Mouse (Mus musculus): ENCODE measurements around the gene Gm13889.

Gm13889 gene

DNA sequence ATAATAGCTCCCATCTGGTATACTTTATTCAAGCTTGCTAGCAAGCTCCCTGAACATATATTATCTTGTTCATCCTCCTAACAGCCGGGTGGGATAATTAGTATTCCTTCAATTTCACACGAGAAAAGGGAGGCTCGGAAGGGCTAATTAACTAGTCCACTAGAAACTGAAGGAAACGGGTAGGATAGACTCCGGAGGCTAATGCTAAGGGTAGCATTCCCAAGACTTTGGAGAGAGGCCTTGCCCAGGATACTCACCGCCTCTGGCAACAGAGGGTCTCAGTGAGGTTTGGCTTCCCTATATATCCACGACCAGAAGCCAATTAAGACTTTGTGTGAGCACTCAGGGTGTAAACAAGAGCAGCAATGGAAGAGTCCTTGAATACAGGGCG lies 779 bp upstream of the Gm13889 start:
- DNase-seq (ENCODE audit: low read depth): no peak

DNA sequence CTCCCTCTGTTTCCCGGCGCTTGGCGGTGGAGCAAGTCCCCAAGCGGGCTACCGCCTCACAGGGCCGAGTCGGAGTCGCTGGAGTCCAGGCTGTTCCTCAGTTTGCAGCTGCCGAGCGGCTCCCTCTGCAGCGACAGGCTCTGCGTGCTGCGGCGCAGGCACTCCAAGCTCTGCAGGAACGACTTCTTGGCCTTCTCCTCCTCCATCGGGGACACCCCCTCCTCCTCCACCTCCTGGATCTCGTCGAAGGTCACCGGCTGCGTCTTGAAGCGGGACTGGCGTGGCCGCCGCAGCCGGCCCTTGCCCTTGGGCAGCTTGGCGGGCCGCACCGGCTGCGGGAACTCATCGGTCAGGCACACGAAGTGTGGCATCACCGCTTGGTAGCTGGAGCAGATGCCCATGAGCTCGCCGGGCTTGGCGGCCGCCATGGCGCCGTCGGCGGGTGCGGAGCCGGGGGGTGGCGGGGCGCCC lies 635 bp downstream of the Gm13889 start:
- no peak for DNase-seq (ENCODE audit: low read depth)

DNA sequence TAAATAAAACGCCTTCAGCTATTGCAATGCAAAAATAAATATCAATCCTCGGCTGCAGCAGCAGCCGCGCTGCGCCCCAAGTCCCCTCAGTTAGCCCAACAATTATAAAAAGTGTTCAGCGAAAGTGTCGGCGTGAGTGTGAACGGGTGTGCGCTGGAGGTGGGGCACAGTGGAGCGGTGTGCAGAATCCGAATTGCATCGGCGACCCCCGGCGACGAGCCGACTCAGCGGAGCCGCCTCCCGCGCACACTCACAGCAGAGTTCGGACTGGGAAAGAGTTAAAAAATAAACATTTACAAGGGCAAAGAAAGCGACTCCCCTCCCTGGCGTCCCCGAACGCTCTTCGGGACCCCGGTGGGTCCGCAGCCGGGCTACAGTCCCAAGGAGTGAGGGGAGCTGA lies 1.1 kb downstream of the Gm13889 start:
- DNase-seq (ENCODE audit: low read depth): no peak

DNA sequence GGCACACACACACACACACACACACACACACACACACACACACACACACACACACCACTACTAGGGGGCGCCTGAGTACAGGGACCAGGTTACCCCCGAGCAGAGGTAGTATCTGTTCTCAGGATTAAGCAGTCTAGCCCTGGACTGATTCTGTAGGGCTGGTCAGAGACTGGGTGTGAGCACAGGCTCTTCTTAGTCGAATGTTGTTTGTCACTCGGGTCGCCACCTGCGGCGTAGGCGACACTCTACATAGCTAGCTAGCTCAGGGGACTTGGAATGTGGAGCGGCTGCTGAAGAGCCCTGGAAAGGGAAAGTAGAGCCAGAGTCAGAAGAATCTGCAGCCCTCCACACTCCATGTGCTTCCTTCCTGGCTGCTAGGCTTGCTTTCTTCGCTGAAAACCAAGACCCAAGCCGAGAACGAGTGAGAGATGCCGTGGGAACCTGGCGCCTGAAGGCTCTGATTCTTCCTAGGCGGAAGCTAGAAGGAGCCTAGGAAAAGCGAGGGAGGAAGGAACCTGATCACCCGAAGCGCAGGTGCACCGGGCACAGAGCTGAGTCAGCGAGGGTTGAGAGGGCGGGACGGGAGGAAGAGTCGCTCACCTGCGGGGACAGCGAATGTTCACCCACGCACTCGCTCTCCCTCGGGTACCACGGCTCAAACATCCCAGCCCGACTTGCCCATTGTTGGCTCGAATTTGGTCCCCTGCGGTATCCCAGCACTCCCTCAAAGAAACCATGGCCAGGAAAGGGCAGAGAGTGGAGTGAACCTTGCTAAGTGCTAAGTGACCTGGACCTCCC lies 2.0 kb downstream of the Gm13889 start:
- no peak for DNase-seq (ENCODE audit: low read depth)

DNA sequence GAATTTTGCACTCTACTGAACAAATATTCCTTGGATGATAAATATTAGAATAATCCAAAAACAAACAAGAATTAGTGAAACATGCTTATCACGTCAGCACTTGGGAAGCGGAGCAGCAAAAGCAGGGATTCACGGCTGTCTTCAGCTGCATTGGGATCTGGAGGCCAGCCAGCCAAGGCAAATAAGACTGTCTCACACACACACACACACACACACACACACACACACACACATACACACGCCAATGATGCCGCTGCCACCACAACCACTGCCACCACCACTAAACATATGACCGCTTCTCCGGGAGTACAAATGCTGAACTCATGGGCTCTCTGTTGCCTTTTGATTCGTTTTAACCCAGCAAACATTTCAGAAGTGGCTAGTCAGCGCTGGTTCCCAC lies 3.3 kb downstream of the Gm13889 start:
- DNase-seq (ENCODE audit: low read depth): no peak

DNA sequence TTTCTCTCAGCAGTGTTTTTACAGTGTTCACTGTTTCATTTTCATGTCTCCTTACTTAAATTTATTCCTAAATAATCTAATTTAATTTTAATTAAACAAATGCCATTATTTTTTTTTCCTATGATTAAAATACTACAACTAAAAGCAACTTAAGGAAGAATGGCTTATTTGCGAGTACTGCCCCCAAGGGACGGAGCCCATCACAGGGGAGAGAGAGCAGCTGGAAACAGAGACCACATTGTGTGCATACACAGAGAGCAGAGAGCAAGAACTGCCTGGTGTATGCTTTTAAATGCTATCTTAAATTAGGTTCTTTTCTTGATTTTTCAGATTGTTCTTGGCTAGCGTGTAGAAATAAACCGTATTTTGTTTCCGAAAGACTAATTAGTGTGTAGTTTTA lies 10.0 kb downstream of the Gm13889 start:
- no peak for DNase-seq (ENCODE audit: low read depth)

DNA sequence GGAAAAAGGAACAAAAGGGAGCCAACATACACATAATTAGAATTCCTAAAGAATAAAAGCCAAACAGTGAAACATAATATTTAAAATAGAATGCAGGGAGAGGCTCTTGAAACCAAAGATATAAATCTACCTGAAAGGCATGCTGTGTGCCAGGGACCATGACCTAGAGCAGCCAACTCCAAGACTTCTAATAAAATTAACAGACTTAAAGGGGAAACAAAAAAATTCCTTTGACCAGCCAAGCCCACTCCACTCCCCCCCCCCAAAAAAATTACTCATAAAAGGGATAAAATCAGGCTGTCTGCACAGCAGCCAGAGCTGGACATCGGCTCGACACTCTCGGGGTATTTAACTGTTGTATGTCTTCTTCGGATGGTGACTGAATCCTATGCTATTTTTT lies 12.1 kb downstream of the Gm13889 start:
- no peak for DNase-seq (ENCODE audit: low read depth)

DNA sequence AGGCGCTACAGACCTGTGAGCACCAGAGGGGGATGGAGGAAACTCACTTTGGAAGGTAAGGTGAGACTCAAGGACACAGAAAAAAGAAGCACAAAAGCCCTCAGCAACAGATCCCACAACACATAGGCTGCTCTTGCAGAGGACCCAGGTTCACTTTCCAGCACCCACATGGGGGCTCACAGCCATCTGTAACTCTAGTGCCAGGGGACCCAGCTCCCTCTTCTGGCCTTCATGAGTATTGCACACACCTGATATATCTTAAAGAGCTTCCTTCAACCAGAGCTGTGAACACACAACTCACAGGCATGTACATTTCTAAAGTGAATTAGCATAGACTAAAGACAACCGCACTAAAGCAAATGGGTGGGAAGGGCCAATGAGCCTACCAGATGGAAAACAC lies 12.9 kb downstream of the Gm13889 start:
- DNase-seq (ENCODE audit: low read depth): no peak

DNA sequence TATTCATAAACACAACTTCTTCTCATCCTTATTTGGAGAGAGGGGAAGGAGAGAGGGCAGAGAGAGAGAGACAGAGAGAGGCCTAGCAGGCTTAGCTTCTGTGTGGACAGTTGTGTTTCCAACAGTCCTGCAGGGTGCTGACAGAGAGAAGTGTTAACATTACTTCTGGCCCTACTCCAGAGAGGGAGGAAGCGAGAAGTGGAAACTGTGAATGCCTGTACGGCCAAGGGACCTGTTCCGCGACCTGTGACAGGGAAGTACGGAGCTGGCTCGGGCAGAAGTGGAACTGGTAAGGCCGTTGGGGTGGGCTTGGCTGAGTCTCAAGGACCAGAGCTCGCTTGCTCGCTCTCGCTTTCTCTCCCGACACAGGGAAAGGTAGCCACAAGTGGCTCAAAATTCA lies 15.3 kb downstream of the Gm13889 start:
- no peak for DNase-seq (ENCODE audit: low read depth)

DNA sequence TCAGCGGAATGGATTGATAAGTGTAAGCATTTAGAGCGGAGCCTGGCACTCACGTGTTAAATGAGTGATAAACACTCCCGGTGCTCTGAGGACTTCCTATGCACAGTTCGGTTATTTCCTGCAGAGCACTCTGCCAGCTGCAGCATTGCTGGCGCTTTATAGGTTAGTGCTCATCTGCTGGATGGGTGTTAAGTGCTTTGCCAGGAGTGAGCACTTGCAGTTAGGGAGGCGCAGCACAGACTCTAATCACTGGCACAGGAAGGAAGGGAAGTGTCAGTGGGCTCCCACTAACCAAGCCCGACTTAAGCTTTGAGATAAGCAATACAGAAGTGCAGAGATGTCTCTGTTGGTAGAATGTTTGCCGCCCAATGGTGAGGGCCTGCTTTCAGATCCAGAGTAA lies 18.5 kb downstream of the Gm13889 start:
- DNase-seq (ENCODE audit: low read depth): no peak

DNA sequence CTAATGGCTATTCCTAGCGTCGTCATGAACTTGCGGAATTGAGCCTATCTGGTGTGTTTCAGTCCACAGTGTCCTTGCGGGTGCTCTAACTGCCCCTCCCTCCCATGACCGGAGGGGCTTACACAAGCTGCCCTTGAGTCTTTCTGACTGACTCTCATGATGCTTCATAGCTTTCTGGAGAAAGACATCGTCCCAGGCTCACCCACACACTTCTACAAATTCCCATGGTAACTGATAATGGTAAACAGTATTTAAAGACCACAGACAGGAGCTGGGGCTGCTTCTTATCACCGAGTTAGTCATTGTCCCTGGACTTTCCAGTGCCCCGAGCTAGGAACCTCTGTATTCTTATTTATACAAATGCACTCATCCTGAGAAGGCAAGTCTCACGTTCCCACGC lies 28.1 kb downstream of the Gm13889 start:
- no peak for DNase-seq (ENCODE audit: low read depth)

DNA sequence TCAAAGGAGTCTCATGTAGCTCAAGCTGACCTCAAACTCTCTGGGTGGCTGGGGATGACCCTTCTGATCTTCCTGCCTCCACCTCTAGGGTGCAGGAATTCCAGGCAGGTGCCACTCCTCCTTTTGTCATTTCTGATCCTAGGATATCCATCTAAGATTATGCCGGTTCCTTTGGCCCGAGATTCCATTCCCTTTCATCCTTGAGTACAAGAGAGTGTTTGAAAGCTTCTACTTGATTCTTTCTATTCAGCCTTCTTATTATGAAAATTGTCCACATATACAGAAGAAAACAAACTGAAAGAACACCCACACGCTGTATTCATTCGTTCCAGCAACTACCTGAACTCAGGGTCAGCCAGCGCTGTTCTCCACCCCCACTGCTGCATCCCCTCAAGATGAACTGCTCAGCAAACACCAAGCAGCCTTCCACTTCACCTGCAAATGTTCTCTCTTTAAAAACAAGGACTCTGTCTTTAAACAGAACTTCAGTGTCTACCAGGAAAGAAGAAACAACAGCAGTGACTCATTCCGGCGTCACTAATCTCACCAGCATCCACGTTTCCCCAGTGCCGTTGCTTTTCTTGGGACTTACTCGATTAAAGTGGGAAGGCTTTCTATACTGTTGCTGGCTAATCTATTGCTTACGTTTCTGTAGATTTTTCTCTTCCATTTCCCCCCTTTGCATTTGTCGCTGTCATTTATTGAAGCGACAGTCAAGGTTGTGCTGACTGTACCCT lies 29.1 kb downstream of the Gm13889 start:
- DNase-seq (ENCODE audit: low read depth): peak; percentile 25

DNA sequence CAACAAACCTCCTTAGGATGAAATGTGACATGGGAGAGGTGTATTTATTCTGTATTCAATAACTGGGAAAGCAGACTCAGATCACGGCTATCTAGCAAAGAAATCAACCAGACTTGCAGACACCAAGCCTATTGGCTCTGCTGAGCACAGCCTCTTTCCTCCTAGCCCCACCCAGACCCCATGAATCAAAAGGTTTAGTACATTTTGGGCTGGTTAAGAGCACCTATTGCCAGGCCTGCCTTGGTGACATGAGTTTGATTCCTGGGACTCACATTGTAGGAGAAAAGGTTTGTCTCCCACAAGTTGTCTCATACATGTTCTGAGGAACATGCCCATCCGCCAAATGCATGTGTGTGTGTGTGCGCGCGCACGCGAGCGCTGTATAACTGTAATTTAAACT lies 30.9 kb downstream of the Gm13889 start:
- DNase-seq (ENCODE audit: low read depth): no peak

DNA sequence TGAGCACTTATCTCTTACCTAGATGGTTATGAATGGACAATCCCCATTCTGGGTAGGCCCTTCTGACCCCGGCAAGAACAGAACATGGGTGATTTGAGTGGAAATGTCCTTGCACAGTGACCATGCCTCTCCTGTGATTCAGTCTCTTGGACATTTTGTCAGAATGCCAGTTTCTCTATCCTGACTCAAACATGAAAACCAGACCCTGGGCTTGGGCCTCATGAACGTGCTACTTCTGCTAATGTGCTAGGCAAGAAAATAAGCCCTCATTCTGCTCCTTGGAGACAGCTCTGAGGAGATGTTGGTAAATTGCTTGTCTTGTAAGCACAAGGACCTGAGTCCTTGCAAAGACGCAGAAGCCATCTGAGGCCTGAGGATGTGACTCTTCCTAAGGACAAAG lies 37.9 kb downstream of the Gm13889 start:
- DNase-seq (ENCODE audit: low read depth): no peak

DNA sequence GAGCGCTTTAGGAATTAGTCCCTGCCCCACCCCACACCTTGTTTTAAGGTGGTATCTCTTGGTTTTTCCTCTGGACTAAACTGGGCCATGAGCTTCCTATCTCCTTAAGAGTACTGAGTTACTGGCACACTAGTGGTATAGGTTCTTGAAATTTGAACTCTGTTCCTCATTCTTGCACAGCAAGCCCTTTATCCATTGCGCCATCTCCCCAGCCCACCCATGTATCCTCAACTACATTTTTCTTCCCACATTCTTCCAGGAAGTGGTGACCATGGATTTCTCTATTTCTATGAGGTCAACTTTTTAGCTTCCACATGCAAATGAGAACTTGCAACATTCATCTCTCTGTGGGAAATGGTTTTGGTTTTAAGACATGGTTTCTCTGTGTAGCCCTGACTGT lies 43.4 kb downstream of the Gm13889 start:
- no peak for DNase-seq (ENCODE audit: low read depth)

DNA sequence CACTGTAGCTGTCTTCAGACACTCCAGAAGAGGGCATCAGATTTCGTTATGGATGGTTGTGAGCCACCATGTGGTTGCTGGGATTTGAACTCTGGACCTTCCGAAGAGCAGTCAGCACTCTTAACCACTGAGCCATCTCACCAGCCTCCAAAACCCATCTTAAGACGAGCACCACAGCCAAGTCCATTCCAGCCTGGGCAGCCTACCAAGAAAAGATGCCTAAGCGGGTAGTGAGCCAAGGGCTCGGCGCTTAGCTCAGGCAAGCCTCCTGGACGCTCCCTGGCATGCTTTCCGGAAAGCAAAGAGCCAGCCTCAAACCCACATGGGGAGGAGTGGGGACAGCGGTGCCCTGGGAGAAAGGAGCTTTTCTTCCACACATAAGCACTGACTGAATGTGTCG lies 45.1 kb downstream of the Gm13889 start:
- peak; percentile 94 for DNase-seq (ENCODE audit: low read depth)

DNA sequence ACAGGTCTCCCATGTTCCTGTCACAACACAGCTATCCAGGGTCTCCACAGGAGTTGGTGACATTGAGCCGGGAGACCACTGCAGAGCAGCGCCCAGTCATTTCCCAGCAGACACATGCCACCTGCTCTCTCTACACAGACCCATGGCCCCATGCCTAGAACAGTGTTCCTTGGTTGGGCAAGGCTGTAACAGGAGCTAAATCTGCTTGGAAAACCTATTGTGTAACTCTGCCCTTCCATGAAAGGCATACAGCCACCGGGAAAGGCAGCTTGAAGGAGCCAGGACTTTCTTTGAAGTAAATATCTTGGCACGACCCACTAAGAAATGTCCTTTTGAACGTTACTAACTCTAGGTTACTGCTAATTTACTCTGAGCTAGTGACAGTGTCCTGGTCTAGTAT lies 47.3 kb downstream of the Gm13889 start:
- peak; percentile 49 for DNase-seq (ENCODE audit: low read depth)

DNA sequence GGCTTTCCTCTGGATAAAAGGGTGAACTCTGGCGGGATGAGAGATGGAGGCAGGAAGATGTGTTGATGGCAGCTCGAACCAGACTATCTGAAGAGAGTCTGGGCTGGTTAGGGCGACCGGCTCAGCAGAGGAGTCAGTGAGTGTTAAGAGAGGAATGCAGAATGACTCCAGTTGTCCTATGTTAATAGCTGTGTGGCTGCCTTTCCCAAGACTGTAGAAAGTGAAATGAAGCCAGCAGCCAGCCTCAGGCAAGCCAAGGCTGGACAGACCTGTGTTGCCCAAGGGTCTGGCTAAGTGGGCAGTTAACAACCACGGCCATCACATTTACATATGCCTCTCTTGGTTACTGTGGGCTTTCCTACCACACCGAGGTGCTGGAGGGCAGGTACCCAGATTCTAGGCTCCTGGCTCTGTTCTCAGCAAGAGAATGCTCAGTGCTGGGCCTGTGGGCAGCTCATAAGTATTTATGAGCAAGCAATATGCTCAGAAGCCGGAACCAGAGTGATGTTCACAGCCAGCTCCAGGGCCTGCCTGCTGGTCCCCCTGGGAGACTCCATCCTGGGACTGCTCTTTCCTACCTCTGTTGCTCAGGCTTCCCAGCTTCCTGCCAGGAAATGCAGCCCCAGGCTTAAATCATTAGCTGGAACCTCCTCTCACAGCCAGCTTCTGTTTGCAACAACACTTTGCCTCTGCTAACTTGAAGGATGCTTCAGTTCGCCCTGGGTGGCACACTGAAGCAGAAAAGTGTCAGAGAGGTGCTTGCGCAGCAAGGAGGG lies 49.3 kb downstream of the Gm13889 start:
- DNase-seq (ENCODE audit: low read depth): peak; percentile 70

DNA sequence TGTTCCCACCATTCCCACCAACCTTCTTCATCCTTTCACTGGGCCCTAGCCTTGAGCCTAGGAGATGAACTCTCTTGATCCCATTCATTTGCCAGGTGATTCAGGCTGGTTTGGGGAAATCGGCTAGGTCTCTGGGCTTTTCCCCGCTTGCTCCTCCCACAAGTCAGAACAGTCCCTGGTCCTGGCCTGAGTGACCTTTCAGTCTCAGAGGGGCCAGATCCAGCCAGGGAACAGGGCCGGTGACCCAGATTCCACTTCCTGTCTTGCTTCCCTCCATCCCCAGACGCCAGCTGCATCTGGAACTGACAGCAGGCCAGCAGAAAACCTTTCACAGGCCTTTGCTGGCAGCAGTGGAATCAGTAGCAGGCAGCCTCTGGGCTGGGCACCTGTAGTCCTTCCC lies 50.7 kb downstream of the Gm13889 start:
- peak; percentile 63 for DNase-seq (ENCODE audit: low read depth)
